Mouse (Mus musculus): ENCODE measurements around the gene Rab17.

The Rab17 gene

DNA sequence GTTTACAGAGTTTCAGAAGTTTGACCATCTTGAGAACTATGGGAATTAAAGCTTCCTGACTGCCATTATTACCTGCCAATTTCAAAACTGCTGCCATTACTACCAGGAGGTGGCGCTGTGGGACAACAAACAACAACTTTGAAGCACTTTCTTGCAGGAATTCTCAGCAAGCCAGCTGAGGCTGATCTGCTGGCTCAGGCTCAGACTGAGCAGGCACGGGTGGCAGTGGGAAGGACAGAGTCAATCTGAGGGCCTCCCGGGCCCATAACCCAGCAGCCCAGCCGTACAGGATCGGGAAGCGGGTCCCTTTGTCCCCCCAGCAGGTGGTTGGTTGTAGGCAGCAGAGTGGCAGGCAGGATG is 40.9 kb downstream of the Rab17 start:
- DNase-seq (ENCODE audit: low spot score in 2 of 2), result peak in 1 of 2 experiments; percentile 88

DNA sequence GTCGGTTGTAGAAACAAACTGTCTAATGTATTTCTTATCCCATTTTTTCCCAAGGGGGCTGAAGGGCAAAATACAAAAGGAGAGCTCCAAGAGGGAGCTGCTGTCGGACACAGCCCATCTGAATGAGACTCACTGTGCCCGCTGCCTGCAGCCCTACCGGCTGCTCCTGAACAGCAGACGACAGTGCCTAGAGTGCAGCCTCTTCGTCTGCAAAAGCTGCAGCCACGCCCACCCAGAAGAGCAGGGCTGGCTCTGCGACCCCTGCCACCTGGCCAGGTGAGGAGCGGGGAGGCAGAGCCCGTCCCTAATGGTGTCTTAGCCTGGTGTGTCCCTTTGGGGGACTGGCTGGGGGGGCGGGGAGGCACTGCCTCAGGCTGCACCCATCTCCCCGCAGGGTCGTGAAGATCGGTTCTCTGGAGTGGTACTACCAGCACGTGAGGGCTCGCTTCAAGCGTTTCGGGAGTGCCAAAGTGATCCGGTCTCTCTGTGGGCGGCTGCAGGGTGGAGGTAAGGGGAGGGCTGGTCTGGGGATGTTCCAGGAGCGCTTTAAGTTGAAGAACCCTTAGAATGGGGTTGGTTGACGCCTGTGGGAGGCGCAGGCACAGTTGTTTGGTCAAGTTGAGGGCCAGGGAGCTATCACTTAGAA is 41.4 kb downstream of the Rab17 start:
- no peak for DNase-seq (ENCODE audit: low spot score in 2 of 2)

DNA sequence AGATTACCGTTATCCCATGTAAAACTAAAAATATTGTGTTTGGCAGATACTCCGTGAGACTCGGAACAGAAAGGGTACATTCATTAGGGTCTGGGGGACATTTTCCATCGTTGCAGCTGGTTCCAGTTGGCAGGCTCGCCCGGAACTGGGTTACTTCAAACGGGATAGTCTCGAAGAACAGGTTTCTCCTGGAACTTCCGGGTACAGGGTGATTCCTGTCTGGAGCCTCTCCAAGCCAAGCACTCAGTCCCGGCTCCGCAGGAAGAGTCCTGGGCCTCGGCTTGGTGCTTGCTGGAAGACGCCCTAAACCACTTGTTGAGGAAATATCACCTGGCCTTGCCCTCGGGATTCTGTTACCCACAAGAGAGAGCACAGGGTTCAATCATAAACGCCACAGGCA is 42.2 kb downstream of the Rab17 start:
- DNase-seq (ENCODE audit: low spot score in 2 of 2), result no peak

DNA sequence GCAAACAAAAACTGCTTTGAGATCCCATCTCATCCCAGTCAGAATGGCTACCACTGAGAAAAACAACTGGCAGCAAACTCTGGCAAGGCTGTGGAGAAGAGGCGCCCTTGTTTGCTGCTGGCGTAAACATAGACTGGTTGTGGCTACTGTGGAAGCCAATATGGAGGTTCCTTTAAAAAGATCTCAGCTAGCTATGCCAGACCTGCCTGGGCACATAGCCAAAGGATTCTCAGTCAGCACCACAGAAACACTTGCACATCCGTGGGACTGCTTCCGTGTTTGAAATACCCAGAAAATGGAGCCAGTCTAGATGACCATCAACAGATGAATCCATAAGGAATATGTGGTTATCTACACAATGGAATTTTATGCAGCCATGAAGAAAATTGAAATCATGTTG is 43.4 kb downstream of the Rab17 start:
- peak in 1 of 2 experiments; percentile 26 for DNase-seq (ENCODE audit: low spot score in 2 of 2)

DNA sequence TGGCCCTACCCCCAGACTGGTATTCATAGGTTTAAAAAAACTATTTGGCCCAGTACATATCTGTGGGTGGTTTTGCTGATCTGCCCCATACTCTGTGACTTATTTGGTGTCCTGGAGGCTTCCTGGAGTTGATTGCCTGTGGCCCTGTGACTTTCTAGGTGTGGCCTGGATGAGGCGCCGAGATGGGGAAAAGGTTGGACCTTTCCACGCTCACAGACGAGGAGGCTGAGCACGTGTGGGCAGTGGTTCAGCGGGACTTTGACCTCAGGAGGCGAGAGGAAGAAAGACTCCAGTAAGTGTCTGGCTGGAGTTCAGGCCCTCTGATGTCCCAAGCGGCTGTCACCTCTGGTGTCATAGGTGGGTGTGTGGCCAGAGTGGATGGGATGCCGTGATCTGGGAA is 47.8 kb downstream of the Rab17 start:
- no peak for DNase-seq (ENCODE audit: low spot score in 2 of 2)

DNA sequence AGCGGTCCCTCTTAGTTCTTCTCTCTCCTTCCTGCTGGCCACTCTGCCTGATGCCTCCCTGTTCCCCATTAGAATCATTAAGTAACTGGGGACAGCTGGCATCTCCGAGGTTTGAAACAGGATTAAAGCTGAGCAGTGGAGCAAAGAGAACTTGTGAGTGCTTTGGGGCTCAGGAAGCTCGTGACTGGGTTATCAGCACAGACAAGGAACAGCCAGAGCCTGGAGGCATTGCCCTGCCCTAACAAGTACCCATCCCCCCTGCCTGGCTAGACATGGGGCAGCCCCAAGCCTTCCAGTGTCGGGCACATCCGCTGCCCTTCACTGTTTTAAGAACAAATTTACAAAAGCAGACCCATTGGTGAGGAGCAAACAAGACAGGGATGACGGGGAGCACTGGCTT is 52.0 kb downstream of the Rab17 start:
- no peak for DNase-seq (ENCODE audit: low spot score in 2 of 2)

DNA sequence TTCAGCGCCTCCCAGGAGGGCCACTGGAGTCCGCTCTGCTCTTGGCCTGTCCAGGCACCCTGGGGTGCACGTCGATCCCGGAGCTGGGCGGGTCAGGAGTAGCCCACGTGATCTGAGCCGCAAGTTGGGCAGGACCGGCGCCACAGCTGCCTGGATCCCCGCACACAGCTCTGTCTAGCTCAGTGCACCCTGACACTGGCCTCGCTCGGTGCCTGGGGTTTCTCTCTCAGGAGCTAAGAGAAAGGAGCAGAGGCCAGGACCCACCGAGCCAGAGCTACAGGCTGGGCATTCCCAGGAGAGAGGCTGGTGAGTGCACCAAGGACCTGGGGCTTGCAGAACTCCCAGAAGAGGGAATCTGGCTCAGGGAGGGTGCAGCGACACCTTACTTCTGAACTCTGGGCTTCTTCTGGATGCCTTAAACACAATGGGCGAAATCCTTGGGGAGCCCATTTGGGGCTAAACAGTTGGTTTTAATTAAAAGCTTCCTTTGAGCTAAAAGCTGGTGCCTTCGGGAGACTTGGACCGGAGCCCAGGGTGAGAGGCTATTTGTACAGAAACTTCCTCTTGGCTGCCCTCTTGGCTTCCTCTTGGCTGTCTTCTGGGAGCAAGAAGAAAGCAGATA is 54.4 kb downstream of the Rab17 start, which contains the start of gene Mlph:
TSS of gene Mlph (plus strand) at position 138 of the 622 bp plus-strand sequence.
- no peak for DNase-seq (ENCODE audit: low spot score in 2 of 2)

- DNase-seq (ENCODE audit: low spot score in 2 of 2), result no peak
These were observed 56.2 kb downstream of the Rab17 start for GRCm38 (mm10) chr1:90913231-90913630.

DNA sequence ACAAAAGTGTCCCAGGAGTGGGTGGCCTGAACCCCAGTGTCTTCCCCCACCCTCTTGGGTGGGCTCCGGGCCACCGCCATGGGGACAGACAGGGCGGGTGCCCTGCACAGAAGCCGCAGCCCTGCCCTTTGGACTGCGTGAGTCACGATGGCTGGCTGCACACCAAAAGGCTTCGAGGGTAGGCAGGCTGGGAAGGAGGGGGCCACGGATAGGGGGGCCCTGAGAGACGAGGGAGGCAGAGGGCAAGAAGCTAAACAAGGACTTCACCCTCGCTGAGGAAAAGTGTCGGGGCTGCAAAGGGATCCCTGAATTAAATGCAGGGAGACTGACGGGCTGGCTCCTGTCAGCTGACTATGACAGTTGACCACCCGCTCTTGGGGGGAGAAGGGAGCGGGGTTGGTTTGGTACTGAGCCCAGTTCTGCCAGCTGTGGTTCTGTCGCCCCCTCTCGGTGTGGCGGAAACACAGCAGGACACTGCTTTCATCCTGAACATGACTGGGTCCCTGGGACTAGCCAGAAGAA is 59.8 kb downstream of the Rab17 start:
- no peak for DNase-seq (ENCODE audit: low spot score in 2 of 2)

DNA sequence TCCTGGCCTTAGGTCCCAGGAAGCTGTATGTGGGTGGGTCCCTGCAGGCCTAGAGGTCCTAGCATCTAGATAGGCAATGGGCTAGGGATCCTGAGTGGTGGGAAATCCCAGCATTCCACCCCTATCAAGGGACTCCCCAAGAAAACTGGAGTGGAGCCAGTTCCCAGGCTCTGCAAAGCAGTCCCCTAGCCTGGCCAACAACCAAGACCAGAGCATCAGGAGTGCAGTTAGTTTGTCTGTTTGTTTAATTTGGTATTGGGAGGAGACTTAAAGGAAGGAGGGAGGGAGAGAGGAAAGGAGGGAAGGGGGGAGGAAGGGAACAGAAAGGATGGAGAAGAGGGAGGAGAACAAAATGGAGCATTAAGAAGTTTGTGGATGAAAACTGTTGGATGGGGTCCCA is 60.3 kb downstream of the Rab17 start:
- no peak for DNase-seq (ENCODE audit: low spot score in 2 of 2)

Measured in left cerebral cortex, adult 9 months (tissue).